In the genomic region with DNA sequence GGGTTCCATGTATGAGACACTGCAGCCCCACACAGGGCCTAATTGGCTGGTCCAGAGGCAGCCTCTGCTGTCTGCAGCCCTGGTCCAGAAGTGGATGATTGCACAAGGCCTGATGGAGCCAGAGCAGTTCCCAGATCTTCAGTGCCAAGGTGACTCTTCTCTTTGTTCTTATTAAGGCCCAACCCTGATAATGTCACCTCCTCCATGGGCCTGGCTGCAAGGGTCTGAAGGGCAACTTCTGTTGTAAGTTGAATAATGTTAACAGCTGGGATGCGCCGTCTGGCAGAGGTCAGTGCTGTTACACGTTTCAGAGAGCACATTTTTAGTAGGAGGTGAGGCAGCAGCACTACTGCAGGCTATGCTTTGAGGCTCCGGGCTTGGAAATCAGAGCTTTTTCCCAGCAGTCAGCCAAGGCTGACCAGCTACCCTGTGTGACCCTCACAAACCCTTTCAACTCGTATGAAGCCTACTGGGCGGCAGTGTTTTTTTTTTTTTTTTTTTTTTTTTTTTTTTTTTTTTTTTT, we compare ENCODE assay signal across 30 mouse cellular contexts.
DNase-seq lines count a peak whose midpoint lies in the region; ATAC-seq and TF ChIP-seq lines count a peak whose summit lies in the region.
"Had no signal": no experiment of that assay in that cellular context is flagged by ENCODE, and none has a peak within 500 bp of the region (broad histone marks: within the 10 kb centered on the region; RNA-seq: fewer than 3 reads in every experiment).

No protein-coding gene starts in this region.

- 54% methylated on average over 6 of the region's 6 CpGs for WGBS in heart, embryonic 10.5 days
- 42% methylated on average over 6 of the region's 6 CpGs for WGBS in kidney, postnatal 0 days
- WGBS in kidney, adult 2 months, result 64% methylated on average over 6 of the region's 6 CpGs

- no peak for TF ChIP-seq CTCF in kidney, postnatal 0 days (IDR thresholded peaks at IDR 0.05; ENCODE audit: low read depth)
- TF ChIP-seq CTCF in kidney, adult 2 months (conservative IDR thresholded peaks at IDR 0.05; ENCODE audit: insufficient read depth, insufficient read length, low read depth, low read length), result no peak

- no peak for TF ChIP-seq POLR2A in kidney, adult 2 months (IDR thresholded peaks at IDR 0.05; ENCODE audit: low read depth, low read length)

- 0 out of 2 replicates have a peak overlapping the region, but pooled peaks have one; percentile 10 for H3K27ac ChIP-seq in heart, embryonic 10.5 days
- no peak overlapping the region for H3K27ac ChIP-seq in kidney, postnatal 0 days
- no peak overlapping the region for H3K27ac ChIP-seq in kidney, adult 2 months (ENCODE audit: insufficient read depth, low read depth, low read length)
- H3K27ac ChIP-seq: embryonic facial prominence, embryonic 10.5 days; embryonic facial prominence, embryonic 13.5 days; forebrain, embryonic 12.5 days; forebrain, embryonic 15.5 days; heart, embryonic 15.5 days; hindbrain, embryonic 10.5 days; hindbrain, embryonic 13.5 days had no signal

- no peak for DNase-seq in heart, embryonic 10.5 days (ENCODE audit: low spot score)
- no peak for DNase-seq in heart, adult 11 months
- peak; percentile 69 for DNase-seq in kidney, postnatal 0 days (ENCODE audit: low spot score)
- DNase-seq in kidney, adult 2 months, result no peak
- peak; percentile 23 for DNase-seq in ES-CJ7 (ENCODE audit: low read depth, low spot score)
- peak; percentile 21 for DNase-seq in brain, adult 2 months (ENCODE audit: low read depth, low spot score)
- no peak for DNase-seq in right cerebral cortex, postnatal 10 days (ENCODE audit: low spot score in 2 of 2)
- DNase-seq: adrenal gland, adult 8-10 months; B cell, adult 2 months; cerebellum, adult 11-12 months; cerebellum, adult 8-10 months; cerebellum, postnatal 10 days; cerebellum, postnatal 36 days; embryo, embryonic 11 days; gastrocnemius, postnatal 10 days; gastrocnemius, postnatal 36 days; heart, postnatal 10 days; heart, postnatal 36 days had no signal

- no peak for ATAC-seq in kidney, postnatal 0 days (replicated peaks; ENCODE audit: low FRiP score, low read depth)
- ATAC-seq: activated CD4-positive, CD25-positive, alpha-beta regulatory T cell, adult 4 months; forebrain, embryonic 15.5 days; hindbrain, embryonic 16.5 days had no signal

- no peak overlapping the region for H3K4me3 ChIP-seq in heart, embryonic 10.5 days
- no peak overlapping the region for H3K4me3 ChIP-seq in kidney, postnatal 0 days (replicated peaks; ENCODE audit: low read depth, low read length)
- no peak overlapping the region for H3K4me3 ChIP-seq in kidney, adult 2 months (ENCODE audit: insufficient read depth, low read depth, low read length)
- H3K4me3 ChIP-seq: embryonic facial prominence, embryonic 10.5 days; embryonic facial prominence, embryonic 13.5 days; erythroblast, embryonic 14.5 days; forebrain, embryonic 12.5 days; forebrain, embryonic 15.5 days; heart, embryonic 12.5 days; heart, embryonic 15.5 days; hindbrain, embryonic 10.5 days; hindbrain, embryonic 13.5 days had no signal

- no peaks in the 10 kb centered on the region for H3K27me3 ChIP-seq in heart, embryonic 10.5 days (ENCODE audit: insufficient read depth, poor library complexity, severe bottlenecking)
- no peaks in the 10 kb centered on the region for H3K27me3 ChIP-seq in kidney, postnatal 0 days (ENCODE audit: insufficient read depth, low read length)
- H3K27me3 ChIP-seq in kidney, adult 2 months (replicated peaks; ENCODE audit: control insufficient read depth, insufficient read depth, low read length), result no peaks in the 10 kb centered on the region
- H3K27me3 ChIP-seq: CH12.LX; embryonic facial prominence, embryonic 13.5 days; forebrain, embryonic 15.5 days; heart, embryonic 15.5 days; hindbrain, embryonic 13.5 days had no signal

- no peaks in the 10 kb centered on the region for H3K9me3 ChIP-seq in heart, embryonic 10.5 days
- no peaks in the 10 kb centered on the region for H3K9me3 ChIP-seq in kidney, postnatal 0 days (replicated peaks; ENCODE audit: low read length)
- H3K9me3 ChIP-seq: embryonic facial prominence, embryonic 10.5 days; embryonic facial prominence, embryonic 13.5 days; forebrain, embryonic 12.5 days; forebrain, embryonic 15.5 days; heart, embryonic 12.5 days; heart, embryonic 15.5 days; hindbrain, embryonic 10.5 days; hindbrain, embryonic 13.5 days had no signal

- peaks cover 20% of the 10 kb centered on the region for H3K4me1 ChIP-seq in heart, embryonic 10.5 days
- H3K4me1 ChIP-seq in kidney, postnatal 0 days (replicated peaks; ENCODE audit: insufficient read depth, low read length), result 0 out of 2 replicates have a peak, but pooled peaks cover 6% of the 10 kb centered on the region
- no peaks in the 10 kb centered on the region for H3K4me1 ChIP-seq in kidney, adult 2 months (ENCODE audit: control insufficient read depth, insufficient read depth, low read length)
- H3K4me1 ChIP-seq: forebrain, embryonic 15.5 days had no signal

- H3K36me3 ChIP-seq in heart, embryonic 10.5 days, result no peaks in the 10 kb centered on the region
- H3K36me3 ChIP-seq in kidney, postnatal 0 days (ENCODE audit: insufficient read depth, low read length), result no peaks in the 10 kb centered on the region
- no peaks in the 10 kb centered on the region for H3K36me3 ChIP-seq in kidney, adult 2 months (ENCODE audit: control insufficient read depth, insufficient read depth, low read length)
- H3K36me3 ChIP-seq: embryonic facial prominence, embryonic 10.5 days; embryonic facial prominence, embryonic 13.5 days; forebrain, embryonic 12.5 days; forebrain, embryonic 15.5 days; heart, embryonic 12.5 days; heart, embryonic 15.5 days; hindbrain, embryonic 10.5 days; hindbrain, embryonic 13.5 days had no signal

- no peak overlapping the region for H3K4me2 ChIP-seq in kidney, postnatal 0 days (ENCODE audit: low read length)
- H3K4me2 ChIP-seq: embryonic facial prominence, embryonic 13.5 days; forebrain, embryonic 12.5 days; forebrain, embryonic 15.5 days; heart, embryonic 12.5 days; heart, embryonic 15.5 days; hindbrain, embryonic 13.5 days had no signal

- no peak overlapping the region for H3K9ac ChIP-seq in kidney, postnatal 0 days (ENCODE audit: low read depth, low read length)
- H3K9ac ChIP-seq: embryonic facial prominence, embryonic 13.5 days; forebrain, embryonic 12.5 days; forebrain, embryonic 15.5 days; heart, embryonic 12.5 days; heart, embryonic 15.5 days; hindbrain, embryonic 13.5 days had no signal

Comparison
In these comparisons a context has a peak if more than half of its experiments do, and no peak if none do; other contexts are left out.
1. DNase-seq: peak in kidney, postnatal 0 days (single experiment), ES-CJ7 (single experiment) and brain, adult 2 months (single experiment); none in heart, embryonic 10.5 days (single experiment), heart, adult 11 months (single experiment), kidney, adult 2 months (single experiment) and right cerebral cortex, postnatal 10 days (0 of 2).